In genomic region chr17:63045297-63045696, GRCm38 (mm10) we compare ENCODE assay signal across 26 mouse cellular contexts.
DNase-seq lines count a peak whose midpoint lies in the region; ATAC-seq and TF ChIP-seq lines count a peak whose summit lies in the region.
"Had no signal": no experiment of that assay in that cellular context is flagged by ENCODE, and none has a peak within 500 bp of the region (broad histone marks: within the 10 kb centered on the region; RNA-seq: fewer than 3 reads in every experiment).

No protein-coding gene starts in this region.

- H3K4me1 ChIP-seq in kidney, adult 2 months (ENCODE audit: control insufficient read depth, insufficient read depth, low read length), result no peaks in the 10 kb centered on the region
- H3K4me1 ChIP-seq in intestine, postnatal 0 days (replicated peaks; ENCODE audit: control insufficient read depth, insufficient read depth, low read length), result no peaks in the 10 kb centered on the region
- H3K4me1 ChIP-seq: forebrain, embryonic 15.5 days; hindbrain, embryonic 12.5 days; hindbrain, embryonic 15.5 days had no signal

- H3K9me3 ChIP-seq in intestine, postnatal 0 days (ENCODE audit: control insufficient read depth), result no peaks in the 10 kb centered on the region
- H3K9me3 ChIP-seq: forebrain, embryonic 15.5 days; G1E; heart, embryonic 10.5 days; hindbrain, embryonic 15.5 days had no signal

- no peaks in the 10 kb centered on the region for H3K36me3 ChIP-seq in kidney, adult 2 months (ENCODE audit: control insufficient read depth, insufficient read depth, low read length)
- H3K36me3 ChIP-seq in intestine, postnatal 0 days (ENCODE audit: control insufficient read depth, insufficient read depth), result no peaks in the 10 kb centered on the region
- H3K36me3 ChIP-seq: embryonic facial prominence, embryonic 12.5 days; embryonic facial prominence, embryonic 15.5 days; forebrain, embryonic 12.5 days; forebrain, embryonic 15.5 days; G1E; heart, embryonic 10.5 days; hindbrain, embryonic 12.5 days; hindbrain, embryonic 15.5 days had no signal

- WGBS in kidney, adult 2 months, result 64% methylated on average over 13 of the region's 13 CpGs
- 82% methylated on average over 13 of the region's 13 CpGs for WGBS in intestine, postnatal 0 days

- no peak for ATAC-seq in intestine, postnatal 0 days
- ATAC-seq: forebrain, embryonic 15.5 days; Patski had no signal

- TF ChIP-seq POLR2A in kidney, adult 2 months (IDR thresholded peaks at IDR 0.05; ENCODE audit: low read depth, low read length), result no peak

- H3K9ac ChIP-seq in intestine, postnatal 0 days (ENCODE audit: low read depth, low read length), result no peak overlapping the region
- H3K9ac ChIP-seq: embryonic facial prominence, embryonic 12.5 days; embryonic facial prominence, embryonic 15.5 days; forebrain, embryonic 12.5 days; forebrain, embryonic 15.5 days; hindbrain, embryonic 12.5 days; hindbrain, embryonic 15.5 days had no signal

- H3K4me2 ChIP-seq in intestine, postnatal 0 days (replicated peaks; ENCODE audit: low read depth), result no peak overlapping the region
- H3K4me2 ChIP-seq: embryonic facial prominence, embryonic 12.5 days; embryonic facial prominence, embryonic 15.5 days; forebrain, embryonic 12.5 days; forebrain, embryonic 15.5 days; hindbrain, embryonic 12.5 days; hindbrain, embryonic 15.5 days had no signal

- no peak overlapping the region for H3K27ac ChIP-seq in kidney, adult 2 months (ENCODE audit: insufficient read depth, low read depth, low read length)
- H3K27ac ChIP-seq in intestine, postnatal 0 days (ENCODE audit: low read depth, low read length), result no peak overlapping the region
- H3K27ac ChIP-seq: embryonic facial prominence, embryonic 12.5 days; embryonic facial prominence, embryonic 15.5 days; forebrain, embryonic 12.5 days; forebrain, embryonic 15.5 days; heart, adult 2 months; heart, embryonic 10.5 days; hindbrain, embryonic 12.5 days; hindbrain, embryonic 15.5 days had no signal

- H3K4me3 ChIP-seq in kidney, adult 2 months (ENCODE audit: insufficient read depth, low read depth, low read length), result no peak overlapping the region
- H3K4me3 ChIP-seq in intestine, postnatal 0 days (ENCODE audit: low read depth, low read length), result no peak overlapping the region
- H3K4me3 ChIP-seq: embryonic facial prominence, embryonic 12.5 days; embryonic facial prominence, embryonic 15.5 days; erythroblast, embryonic 14.5 days; forebrain, embryonic 12.5 days; forebrain, embryonic 15.5 days; heart, adult 2 months; heart, embryonic 10.5 days; hindbrain, embryonic 12.5 days; hindbrain, embryonic 15.5 days had no signal

- peak; percentile 14 for DNase-seq in kidney, adult 2 months
- DNase-seq in kidney, adult 11 months, result no peak
- DNase-seq in embryo, embryonic 10 days (ENCODE audit: low spot score), result peak; percentile 78
- DNase-seq in embryo, embryonic 9.5 days (ENCODE audit: extremely low spot score), result peak; percentile 28
- DNase-seq in adrenal gland, adult 18-20 months (ENCODE audit: low spot score in 2 of 2), result no peak
- DNase-seq: adrenal gland, adult 8-10 months; adrenal gland, postnatal 25 days; B cell, adult 2 months; cerebellum, adult 18-20 months; cerebellum, adult 9-10 months; cerebellum, postnatal 14 days; gastrocnemius, postnatal 25 days; heart, adult 2 months; kidney, adult 18-20 months had no signal

- no peaks in the 10 kb centered on the region for H3K27me3 ChIP-seq in kidney, adult 2 months (replicated peaks; ENCODE audit: control insufficient read depth, insufficient read depth, low read length)
- H3K27me3 ChIP-seq in intestine, postnatal 0 days (replicated peaks; ENCODE audit: control insufficient read depth, insufficient read depth, low read length), result no peaks in the 10 kb centered on the region
- H3K27me3 ChIP-seq: CH12.LX; embryonic facial prominence, embryonic 12.5 days; embryonic facial prominence, embryonic 15.5 days; forebrain, embryonic 12.5 days; forebrain, embryonic 15.5 days; hindbrain, embryonic 12.5 days; hindbrain, embryonic 15.5 days; Patski had no signal

- TF ChIP-seq CTCF in kidney, adult 2 months (conservative IDR thresholded peaks at IDR 0.05; ENCODE audit: insufficient read depth, insufficient read length, low read depth, low read length), result no peak
- no peak for TF ChIP-seq CTCF in intestine, postnatal 0 days (IDR thresholded peaks at IDR 0.05; ENCODE audit: low read depth)

Comparison
In these comparisons a context has a peak if more than half of its experiments do, and no peak if none do; other contexts are left out.
1. DNase-seq: peak in kidney, adult 2 months (single experiment), embryo, embryonic 10 days (single experiment) and embryo, embryonic 9.5 days (single experiment); none in kidney, adult 11 months (single experiment) and adrenal gland, adult 18-20 months (0 of 2).